In genomic region chr8:91638256-91638655, GRCm38 (mm10) we compare ENCODE assay signal across 16 mouse cellular contexts.
"Had no signal": no experiment of that assay in that cellular context is flagged by ENCODE, and none has a peak within 500 bp of the region (broad histone marks: within the 10 kb centered on the region; RNA-seq: fewer than 3 reads in every experiment).

No protein-coding gene starts in this region.

- DNase-seq: liver, postnatal 0 days; lung, adult 2 months; lung, postnatal 14 days; lung, postnatal 36 days; right cerebral cortex, postnatal 4 days; spleen, adult 18-20 months; thymus, adult 18-20 months; thymus, postnatal 14 days; thymus, postnatal 36 days had no signal

- H3K27me3 ChIP-seq: liver, embryonic 15.5 days; lung, embryonic 15.5 days; megakaryocyte, embryonic 14.5 days had no signal

- ATAC-seq: liver, postnatal 0 days; lung, postnatal 0 days had no signal

- H3K4me3 ChIP-seq: liver, embryonic 15.5 days; lung, embryonic 15.5 days; megakaryocyte, embryonic 14.5 days; midbrain, embryonic 12.5 days; neural tube, embryonic 12.5 days had no signal

- H3K9me3 ChIP-seq: liver, embryonic 15.5 days; lung, embryonic 15.5 days; midbrain, embryonic 12.5 days; neural tube, embryonic 12.5 days had no signal

- H3K9ac ChIP-seq: liver, embryonic 15.5 days; liver, postnatal 0 days; lung, embryonic 15.5 days; midbrain, embryonic 12.5 days; neural tube, embryonic 12.5 days had no signal

- H3K4me2 ChIP-seq: liver, embryonic 15.5 days; lung, embryonic 15.5 days; midbrain, embryonic 12.5 days; neural tube, embryonic 12.5 days had no signal

- H3K4me1 ChIP-seq: liver, embryonic 15.5 days; lung, embryonic 15.5 days; megakaryocyte, embryonic 14.5 days; neural tube, embryonic 12.5 days had no signal

- H3K27ac ChIP-seq: liver, embryonic 15.5 days; lung, embryonic 15.5 days; macrophage; midbrain, embryonic 12.5 days; neural tube, embryonic 12.5 days had no signal

- H3K36me3 ChIP-seq: liver, embryonic 15.5 days; lung, embryonic 15.5 days; midbrain, embryonic 12.5 days; neural tube, embryonic 12.5 days had no signal
